Mouse (Mus musculus) ZHBTc4 (cell line): Measurements from ENCODE around the gene Tmem161a.
A peak's percentile ranks its signal among the peaks of the same experiment; 100 is the strongest.

Source experiments
- DNase-seq: peaks from one replicate; pipeline ENCODE4 v3.0.0-alpha.2; 2011; ENCODE audit warnings: low read depth, low spot score

The Tmem161a gene

GRCm38 (mm10) chr8:70172043-70172681 is at the start of gene Tmem161a:
Tmem161a (plus strand) TSS chr8:70172356.
- DNase-seq, result peak; percentile 96

GRCm38 (mm10) chr8:70122863-70123262 is 49.3 kb upstream of the Tmem161a start:
- peak; percentile 37 for DNase-seq

- DNase-seq, result no peak
These were observed 47.2 kb upstream of the Tmem161a start for GRCm38 (mm10) chr8:70124992-70125391.

GRCm38 (mm10) chr8:70128435-70128834 is 43.7 kb upstream of the Tmem161a start:
- no peak for DNase-seq

GRCm38 (mm10) chr8:70129309-70129952 is 42.7 kb upstream of the Tmem161a start:
- DNase-seq, result peak; percentile 53

- DNase-seq, result peak; percentile 32
These were observed 42.1 kb upstream of the Tmem161a start for GRCm38 (mm10) chr8:70130066-70130465.

GRCm38 (mm10) chr8:70131166-70131883 is 40.8 kb upstream of the Tmem161a start, which contains the start of gene Nr2c2ap:
Nr2c2ap (plus strand) TSS chr8:70131333.
- peak; percentile 97 for DNase-seq

GRCm38 (mm10) chr8:70134086-70134485 is 38.1 kb upstream of the Tmem161a start:
- no peak for DNase-seq

GRCm38 (mm10) chr8:70134931-70135330 is 37.2 kb upstream of the Tmem161a start:
- no peak for DNase-seq

GRCm38 (mm10) chr8:70136591-70136990 is 35.6 kb upstream of the Tmem161a start:
- DNase-seq, result no peak

- DNase-seq, result no peak
These were observed 34.3 kb upstream of the Tmem161a start for GRCm38 (mm10) chr8:70137890-70138289.

GRCm38 (mm10) chr8:70139026-70139857 is 32.9 kb upstream of the Tmem161a start, which contains the start of the genes Rfxank, Borcs8 and Mef2b:
Rfxank (minus strand) TSS chr8:70139154.
Borcs8 (plus strand) TSS chr8:70139499.
Mef2b (plus strand) TSS chr8:70139711.
- DNase-seq, result peak; percentile 99

- no peak for DNase-seq
These were observed 32.2 kb upstream of the Tmem161a start for GRCm38 (mm10) chr8:70139981-70140380.

- DNase-seq, result no peak
These were observed 24.2 kb upstream of the Tmem161a start for GRCm38 (mm10) chr8:70147678-70148607.

GRCm38 (mm10) chr8:70150158-70150557 is 22.0 kb upstream of the Tmem161a start:
- DNase-seq, result no peak

GRCm38 (mm10) chr8:70152537-70153257 is 19.5 kb upstream of the Tmem161a start:
- peak; percentile 93 for DNase-seq

GRCm38 (mm10) chr8:70157240-70157800 is 14.8 kb upstream of the Tmem161a start:
- no peak for DNase-seq

- peak; percentile 90 for DNase-seq
These were observed 13.9 kb upstream of the Tmem161a start for GRCm38 (mm10) chr8:70158069-70158853.

- no peak for DNase-seq
These were observed 12.9 kb upstream of the Tmem161a start for GRCm38 (mm10) chr8:70159211-70159610.
